Mouse (Mus musculus) forebrain, embryonic 14.5 days (tissue): ENCODE results near the gene Mkln1. TPM values are rescaled to one million over a fixed set of nuclear protein-coding genes. Genes with fewer than 3 reads are reported as not detected.

Experiments
- ATAC-seq: fragments of 200-750 bp; cut with Nextera tagmentation; 2 replicates; pipeline ENCODE4 v1.8.0; 2017; ENCODE audit warnings: mild to moderate bottlenecking, moderate library complexity
- DNase-seq: peaks from one replicate; pipeline ENCODE4 v3.0.0-alpha.2; 2015; ENCODE audit warnings: low spot score
- H3K27ac ChIP-seq: fragments of 300-500 bp; sonication (generic); 2 replicates; pipeline ENCODE4 v1.5.1; 2014; ENCODE audit warnings: low read depth, mild to moderate bottlenecking, control low read depth, low read length, moderate library complexity
- H3K27me3 ChIP-seq: fragments of 300-500 bp; sonication (generic); replicated peaks from 2 replicates; pipeline ENCODE4 v1.6.1; 2014; ENCODE audit warnings: low read length, control low read depth, mixed read lengths; ENCODE audit not compliant: control insufficient read depth, insufficient read depth
- H3K36me3 ChIP-seq: fragments of 300-500 bp; sonication (generic); 2 replicates; pipeline ENCODE4 v1.6.1; 2014; ENCODE audit warnings: low read length, control low read depth; ENCODE audit not compliant: control insufficient read depth, insufficient read depth
- H3K4me1 ChIP-seq: fragments of 300-500 bp; sonication (generic); 2 replicates; pipeline ENCODE4 v1.6.1; 2014; ENCODE audit warnings: antibody characterized with exemption, low read length, control low read depth; ENCODE audit not compliant: control insufficient read depth, insufficient read depth
- H3K4me2 ChIP-seq: fragments of 300-500 bp; sonication (generic); 2 replicates; pipeline ENCODE4 v1.6.1; 2014; ENCODE audit warnings: mild to moderate bottlenecking, control low read depth, low read length
- H3K4me3 ChIP-seq: fragments of 300-500 bp; sonication (generic); 2 replicates; pipeline ENCODE4 v1.5.1; 2014; ENCODE audit warnings: low read depth, low read length, control low read depth
- H3K9ac ChIP-seq: fragments of 300-500 bp; sonication (generic); 2 replicates; pipeline ENCODE4 v1.6.1; 2014; ENCODE audit warnings: mild to moderate bottlenecking, low read length, control low read depth, moderate library complexity
- H3K9me3 ChIP-seq: fragments of 300-500 bp; sonication (generic); replicated peaks from 2 replicates; pipeline ENCODE4 v1.6.1; 2016; ENCODE audit warnings: low read length, control low read depth, mixed read lengths; ENCODE audit not compliant: control insufficient read depth
- WGBS: fragments of 180-500 bp; shearing (Covaris S2); extraction: QIAGEN DNeasy Blood & Tissue Kit; methylation state at CpG from one replicate; pipeline ENCODE4 v1.1.7; 2014; 5-methylcytosine and 5-hydroxymethylcytosine counted together
- polyA plus RNA-seq: library from polyadenylated mRNA; unstranded; fragments of >200 nt; fragmentation: Nextera tagmentation; extraction: Ambion mirVana; gene quantifications from 2 replicates; pipeline ENCODE4 v1.2.1, GENCODE M21; 2014

Mkln1 gene
- polyA plus RNA-seq, 1 experiment from 2014 or later, result 156 TPM

DNA sequence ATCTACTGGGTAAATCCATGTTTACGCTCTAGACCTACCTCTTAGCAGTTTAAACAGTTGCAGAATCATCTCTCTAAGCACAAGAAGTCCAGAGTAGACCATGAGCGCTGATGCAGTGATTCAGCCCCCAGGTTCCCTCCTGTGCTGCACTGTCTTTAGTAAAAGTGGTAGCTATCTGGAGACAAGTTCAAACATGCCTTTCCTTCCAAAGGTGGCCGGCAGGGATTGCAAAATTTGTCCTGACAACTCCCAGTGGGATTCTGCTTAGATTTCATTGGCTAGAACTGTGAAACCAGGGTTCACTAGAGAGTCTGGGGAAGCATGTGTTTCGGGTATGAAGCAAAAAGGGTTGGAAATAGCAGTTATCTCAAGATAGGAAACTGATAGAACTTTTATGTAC lies 81.5 kb downstream of the Mkln1 start:
- Histone ChIP-seq H3K4me3 (no peak overlapping the region), H3K4me2 (no peak overlapping the region), H3K4me1 (no peaks in the 10 kb centered on the region), H3K9me3 (no peaks in the 10 kb centered on the region), H3K27ac (no peak overlapping the region), H3K36me3 (peaks cover 18% of the 10 kb centered on the region), H3K9ac (no peak overlapping the region), H3K27me3 (no peaks in the 10 kb centered on the region)
- 92% methylated on average over 4 of the region's 4 CpGs for WGBS
- ATAC-seq (no peak), DNase-seq (no peak)

DNA sequence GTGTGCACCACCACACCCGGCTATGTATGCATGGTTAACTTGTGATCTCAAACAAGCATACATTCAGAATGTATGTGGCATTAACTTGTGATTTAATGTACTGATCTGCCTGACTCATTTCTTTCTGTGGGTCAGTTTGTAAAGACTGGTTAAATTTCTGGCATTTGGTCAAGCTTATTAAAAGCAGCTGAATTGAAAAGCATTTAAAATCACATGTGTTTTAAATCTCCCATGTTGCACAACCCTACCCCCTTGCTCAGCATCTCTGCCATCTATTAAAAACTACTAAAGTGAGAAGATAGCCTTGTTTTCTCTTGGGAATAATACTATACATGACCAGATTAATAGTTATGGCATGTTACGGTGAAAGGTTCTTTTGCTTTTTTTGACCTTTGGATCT lies 88.1 kb downstream of the Mkln1 start:
- WGBS, result 96% methylated on average over 2 of the region's 2 CpGs
- H3K4me3 ChIP-seq, result no peak overlapping the region
- DNase-seq (no peak), ATAC-seq (no peak)
- H3K4me1 ChIP-seq, result no peaks in the 10 kb centered on the region
- no peaks in the 10 kb centered on the region for H3K9me3 ChIP-seq
- no peaks in the 10 kb centered on the region for H3K27me3 ChIP-seq
- H3K9ac ChIP-seq, result no peak overlapping the region
- H3K4me2 ChIP-seq, result no peak overlapping the region
- H3K27ac ChIP-seq, result no peak overlapping the region
- peaks cover 11% of the 10 kb centered on the region; the same call in 1 of the 2 replicates for H3K36me3 ChIP-seq

DNA sequence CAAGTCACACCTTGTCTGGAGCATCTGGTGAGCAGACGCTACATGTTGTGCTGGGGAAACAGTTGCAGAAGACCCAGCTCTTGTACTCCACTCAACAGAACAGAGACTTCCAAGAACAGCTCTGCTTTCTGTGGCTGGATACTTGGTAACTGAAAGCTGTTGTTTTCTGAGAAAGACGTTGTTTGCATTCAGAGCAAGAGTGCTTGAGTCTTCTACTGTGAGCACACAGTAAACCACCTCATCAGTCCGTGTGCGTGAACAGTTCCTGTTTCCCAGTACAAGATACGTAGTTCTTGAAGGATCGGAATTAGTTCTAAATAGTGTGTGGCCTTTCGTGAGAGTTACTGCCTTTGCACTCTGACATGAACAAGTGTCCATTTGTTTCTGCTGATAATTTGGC lies 91.4 kb downstream of the Mkln1 start:
- Histone ChIP-seq H3K9ac (no peak overlapping the region), H3K4me3 (no peak overlapping the region), H3K4me2 (no peak overlapping the region), H3K36me3 (peaks cover 11% of the 10 kb centered on the region; the same call in 1 of the 2 replicates), H3K4me1 (no peaks in the 10 kb centered on the region), H3K9me3 (no peaks in the 10 kb centered on the region), H3K27me3 (no peaks in the 10 kb centered on the region), H3K27ac (no peak overlapping the region)
- ATAC-seq (no peak), DNase-seq (no peak)
- 95% methylated on average over 7 of the region's 7 CpGs for WGBS

DNA sequence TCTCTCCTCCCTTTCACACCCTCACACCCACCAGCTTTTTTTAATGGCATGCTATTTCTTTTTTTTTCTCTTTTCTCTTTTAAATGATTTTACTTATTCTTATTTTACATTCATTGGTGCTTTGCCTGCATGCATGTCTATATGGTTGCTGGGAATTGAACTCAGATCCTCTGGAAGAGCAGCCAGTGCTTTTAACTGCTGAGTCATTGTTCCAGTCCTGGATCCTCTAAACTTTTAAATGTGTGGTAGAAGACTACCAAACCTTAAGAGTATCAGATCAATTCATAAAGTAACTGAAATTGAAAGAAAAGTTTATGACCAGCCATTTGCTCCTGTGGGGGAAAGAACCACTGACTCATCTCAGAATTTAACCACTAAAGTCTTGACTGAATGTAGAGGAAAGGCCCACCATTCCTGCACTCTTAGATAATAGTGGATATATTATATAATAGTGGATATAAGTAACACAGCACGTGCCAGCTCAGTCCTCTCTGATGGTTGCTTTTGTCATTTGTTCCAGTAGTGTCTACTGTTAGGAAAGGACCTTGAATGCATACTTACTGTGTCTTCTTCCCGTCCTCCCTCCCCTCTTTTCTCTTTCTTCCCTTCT lies 96.7 kb downstream of the Mkln1 start:
- no peaks in the 10 kb centered on the region for H3K4me1 ChIP-seq

DNA sequence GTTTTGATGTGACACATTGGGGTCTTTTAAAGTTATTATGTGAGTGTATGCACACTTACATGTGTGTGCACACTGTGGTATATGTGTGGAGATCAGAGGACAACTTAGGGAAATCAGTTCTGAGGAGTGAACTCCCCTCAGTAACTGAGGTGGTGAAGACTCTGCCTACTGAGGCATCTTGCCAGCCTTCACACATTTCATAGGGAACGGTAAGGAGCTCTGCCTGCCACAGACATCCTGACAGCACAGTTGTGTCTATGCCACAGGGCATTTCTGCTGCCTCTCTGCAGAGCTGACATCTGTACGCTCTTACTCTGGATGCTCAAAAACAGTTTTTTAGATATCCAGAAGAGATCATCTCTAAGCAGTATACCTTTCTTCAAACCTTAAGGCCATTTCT lies 97.7 kb downstream of the Mkln1 start:
- no peak overlapping the region for H3K9ac ChIP-seq
- no peak overlapping the region for H3K4me2 ChIP-seq
- H3K36me3 ChIP-seq, result peaks cover 16% of the 10 kb centered on the region
- H3K9me3 ChIP-seq, result no peaks in the 10 kb centered on the region
- ATAC-seq, result no peak
- no peak overlapping the region for H3K4me3 ChIP-seq
- 73% methylated on average over 2 of the region's 2 CpGs for WGBS
- H3K4me1 ChIP-seq, result 0 out of 2 replicates have a peak, but pooled peaks cover 4% of the 10 kb centered on the region
- no peak for DNase-seq
- no peak overlapping the region for H3K27ac ChIP-seq
- H3K27me3 ChIP-seq, result no peaks in the 10 kb centered on the region

More for the DNA sequence above, 96.7 kb downstream of the Mkln1 start:
- 77% methylated on average over 2 of the region's 2 CpGs for WGBS
- Histone ChIP-seq H3K27me3 (no peaks in the 10 kb centered on the region), H3K9me3 (no peaks in the 10 kb centered on the region), H3K4me3 (no peak overlapping the region), H3K27ac (no peak overlapping the region), H3K36me3 (peaks cover 20% of the 10 kb centered on the region), H3K4me2 (no peak overlapping the region), H3K9ac (no peak overlapping the region)
- DNase-seq (no peak), ATAC-seq (no peak)

DNA sequence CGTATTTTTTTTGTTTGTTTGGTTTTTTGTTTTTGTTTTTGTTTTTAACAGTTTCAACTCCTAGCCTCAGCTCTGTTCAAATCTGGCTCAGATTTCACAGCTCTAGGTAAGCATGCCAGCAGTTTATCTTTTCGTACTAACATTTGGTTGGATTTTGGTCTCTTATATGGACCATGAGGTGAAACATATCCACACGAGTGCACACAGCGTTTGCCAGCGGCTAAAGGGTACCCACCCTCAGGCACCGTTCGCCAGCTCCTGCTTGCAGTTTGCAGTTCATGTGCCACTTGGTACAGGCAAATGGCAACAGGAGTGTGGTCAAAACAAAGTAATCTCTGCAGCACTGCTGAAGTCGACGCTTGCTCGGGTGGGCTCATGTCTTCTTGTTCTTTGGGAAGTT lies 101.3 kb downstream of the Mkln1 start:
- Histone ChIP-seq H3K4me3 (no peak overlapping the region), H3K36me3 (peaks cover 21% of the 10 kb centered on the region), H3K4me1 (0 out of 2 replicates have a peak, but pooled peaks cover 4% of the 10 kb centered on the region), H3K9ac (no peak overlapping the region), H3K4me2 (no peak overlapping the region), H3K9me3 (no peaks in the 10 kb centered on the region), H3K27ac (no peak overlapping the region), H3K27me3 (no peaks in the 10 kb centered on the region)
- ATAC-seq (no peak), DNase-seq (no peak)
- 87% methylated on average over 10 of the region's 10 CpGs for WGBS

DNA sequence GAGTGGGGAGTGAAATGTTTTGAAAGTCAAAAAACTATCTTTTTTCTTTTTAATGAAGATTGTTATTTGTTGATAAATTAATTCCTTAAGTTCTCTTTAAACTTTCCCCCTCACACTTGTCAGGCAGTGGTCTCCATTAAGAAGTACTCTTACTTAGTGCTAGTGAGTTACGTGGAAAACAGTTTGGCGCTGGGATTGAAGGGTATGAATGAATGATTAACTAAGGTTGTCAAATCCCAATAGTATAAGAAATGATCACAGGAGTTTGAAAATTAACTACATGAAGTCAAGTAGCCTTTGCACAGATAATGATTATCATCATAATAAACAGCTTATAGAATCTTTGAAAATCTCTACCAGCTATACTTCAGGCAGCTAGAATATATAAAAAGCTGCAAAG lies 101.7 kb downstream of the Mkln1 start:
- H3K4me3 ChIP-seq, result no peak overlapping the region
- ATAC-seq, result no peak
- WGBS, result 70% methylated on average over 2 of the region's 2 CpGs

DNA sequence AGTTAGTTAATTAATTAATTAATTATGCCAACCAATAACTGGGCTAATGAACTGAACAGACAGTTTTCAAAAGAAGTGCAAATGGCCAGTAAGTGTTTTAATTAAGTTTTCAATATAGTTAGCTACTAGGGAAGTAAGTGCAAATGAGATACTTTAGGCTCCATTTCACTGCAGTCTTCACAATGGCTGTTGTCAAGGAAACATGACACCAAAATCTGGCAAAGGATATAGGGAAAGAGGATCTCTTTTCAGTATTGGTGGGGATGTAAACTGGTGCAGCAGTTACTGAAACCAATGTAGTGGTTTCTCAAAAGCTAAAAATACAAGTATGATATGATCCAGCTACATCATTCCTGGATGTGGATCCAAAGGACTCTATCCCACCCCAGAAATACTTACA lies 102.2 kb downstream of the Mkln1 start:
- DNase-seq (peak; percentile 57), ATAC-seq (no peak)
- H3K9me3 ChIP-seq, result no peaks in the 10 kb centered on the region
- no peak overlapping the region for H3K4me3 ChIP-seq
- H3K36me3 ChIP-seq, result peaks cover 21% of the 10 kb centered on the region
- H3K4me2 ChIP-seq, result no peak overlapping the region
- H3K27ac ChIP-seq, result no peak overlapping the region
- H3K4me1 ChIP-seq, result 0 out of 2 replicates have a peak, but pooled peaks cover 4% of the 10 kb centered on the region
- no peaks in the 10 kb centered on the region for H3K27me3 ChIP-seq
- no peak overlapping the region for H3K9ac ChIP-seq

More for the DNA sequence above, 101.7 kb downstream of the Mkln1 start:
- Histone ChIP-seq H3K27ac (no peak overlapping the region), H3K27me3 (no peaks in the 10 kb centered on the region), H3K36me3 (peaks cover 21% of the 10 kb centered on the region), H3K9ac (no peak overlapping the region), H3K9me3 (no peaks in the 10 kb centered on the region), H3K4me1 (0 out of 2 replicates have a peak, but pooled peaks cover 4% of the 10 kb centered on the region), H3K4me2 (no peak overlapping the region)
- DNase-seq, result no peak

DNA sequence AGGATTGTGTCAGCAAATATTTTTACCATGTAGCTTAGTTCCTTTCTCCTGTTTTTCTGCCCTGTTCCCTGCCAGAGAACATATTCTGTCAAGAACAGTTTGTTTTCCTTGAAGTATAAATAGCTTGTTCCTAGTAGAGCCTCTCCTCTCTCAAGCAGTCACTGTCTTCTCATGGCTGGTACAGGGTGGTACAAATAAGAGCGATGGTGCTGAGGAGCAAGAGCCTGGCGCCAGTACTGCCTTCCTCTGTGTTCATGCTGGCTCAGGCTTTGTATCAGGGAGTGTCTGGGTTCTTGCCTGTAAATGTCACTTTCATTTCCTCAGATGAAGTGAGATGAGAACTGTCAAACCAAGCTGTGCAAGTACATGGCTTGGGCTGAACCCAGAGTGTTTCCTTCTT lies 104.1 kb downstream of the Mkln1 start:
- H3K4me2 ChIP-seq, result no peak overlapping the region
- no peak for ATAC-seq
- 0 out of 2 replicates have a peak, but pooled peaks cover 4% of the 10 kb centered on the region for H3K4me1 ChIP-seq
- no peak overlapping the region for H3K4me3 ChIP-seq
- H3K9me3 ChIP-seq, result no peaks in the 10 kb centered on the region
- no peak overlapping the region for H3K9ac ChIP-seq
- H3K27ac ChIP-seq, result no peak overlapping the region
- DNase-seq, result no peak
- 97% methylated on average over 2 of the region's 2 CpGs for WGBS
- peaks cover 12% of the 10 kb centered on the region; the same call in 1 of the 2 replicates for H3K36me3 ChIP-seq
- H3K27me3 ChIP-seq, result no peaks in the 10 kb centered on the region
